Mouse (Mus musculus) retina, adult 2 months (tissue): ENCODE measurements at regions not wholly inside any gene's neighbourhood (a gene's known extent, or its start where the extent isn't known, plus 50 kb on each side); places are given as distances from the start of the nearest gene placed in this dataset.

Experiments
- DNase-seq: peaks from one replicate; pipeline ENCODE4 v3.0.0-alpha.2; 2012; ENCODE audit warnings: low read depth, low spot score

DNA sequence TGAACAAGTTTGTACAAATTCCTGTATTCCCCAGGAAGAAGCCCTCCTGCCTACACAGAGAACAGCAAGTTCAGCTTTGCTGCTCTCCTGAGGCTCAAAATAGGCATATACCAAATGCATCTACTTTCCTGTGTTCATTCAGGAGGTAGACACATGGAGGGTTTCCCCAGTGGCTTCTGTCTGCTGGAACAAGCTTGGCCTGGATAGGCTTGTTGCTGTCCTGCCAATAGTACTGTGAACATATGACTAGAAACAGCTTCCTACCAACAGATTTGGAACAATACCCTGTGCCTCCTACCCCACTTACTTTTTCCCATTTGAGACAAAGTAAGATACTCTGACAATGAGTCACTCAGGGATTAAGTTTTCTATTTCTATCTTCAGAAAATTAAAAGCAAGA is 93.8 kb upstream of the Wdpcp start:
- DNase-seq, result no peak

DNA sequence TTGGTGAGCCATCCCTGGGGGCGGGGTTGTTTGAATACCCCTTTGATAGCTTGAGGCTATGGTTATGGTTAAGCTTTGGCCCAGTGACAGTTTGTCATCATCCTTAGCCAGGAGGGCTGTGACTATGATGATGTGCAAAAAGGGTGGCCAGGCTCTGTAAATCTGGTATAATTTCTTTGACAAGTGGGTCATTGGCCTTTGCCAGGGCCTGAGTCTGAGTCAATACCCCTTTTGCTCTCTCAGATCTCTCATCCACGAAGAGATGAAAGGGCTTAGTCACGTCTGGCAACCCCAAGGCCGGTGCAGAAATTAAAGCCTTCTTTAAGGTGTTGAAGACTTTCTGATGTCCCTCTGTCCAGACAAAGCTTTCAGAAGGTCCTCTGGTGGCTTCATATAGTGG is 99.7 kb upstream of the Ugp2 start:
- no peak for DNase-seq

DNA sequence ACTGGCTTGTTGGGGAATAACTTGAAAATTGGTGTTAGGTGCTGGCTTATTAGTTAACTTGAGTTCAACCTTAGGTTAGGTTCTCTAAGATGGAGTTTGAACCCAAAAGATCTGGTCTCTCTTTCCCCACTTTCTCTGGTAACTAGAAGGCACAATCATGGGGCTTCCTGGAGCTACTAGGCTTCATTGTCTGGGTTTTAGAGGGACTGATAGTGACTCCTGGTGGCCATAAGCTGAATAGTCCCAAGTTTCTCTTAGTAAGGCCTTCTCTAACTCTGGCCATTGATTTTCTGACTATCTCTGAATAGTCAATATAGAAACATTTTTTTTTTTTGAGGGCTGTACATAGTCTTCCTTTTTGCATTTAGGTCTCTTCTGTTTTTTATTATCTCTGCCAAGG is 97.5 kb upstream of the Ugp2 start:
- DNase-seq, result no peak

GRCm38 (mm10) chr11:21460011-21460410 is 89.0 kb upstream of the Ugp2 start:
- DNase-seq, result no peak

DNA sequence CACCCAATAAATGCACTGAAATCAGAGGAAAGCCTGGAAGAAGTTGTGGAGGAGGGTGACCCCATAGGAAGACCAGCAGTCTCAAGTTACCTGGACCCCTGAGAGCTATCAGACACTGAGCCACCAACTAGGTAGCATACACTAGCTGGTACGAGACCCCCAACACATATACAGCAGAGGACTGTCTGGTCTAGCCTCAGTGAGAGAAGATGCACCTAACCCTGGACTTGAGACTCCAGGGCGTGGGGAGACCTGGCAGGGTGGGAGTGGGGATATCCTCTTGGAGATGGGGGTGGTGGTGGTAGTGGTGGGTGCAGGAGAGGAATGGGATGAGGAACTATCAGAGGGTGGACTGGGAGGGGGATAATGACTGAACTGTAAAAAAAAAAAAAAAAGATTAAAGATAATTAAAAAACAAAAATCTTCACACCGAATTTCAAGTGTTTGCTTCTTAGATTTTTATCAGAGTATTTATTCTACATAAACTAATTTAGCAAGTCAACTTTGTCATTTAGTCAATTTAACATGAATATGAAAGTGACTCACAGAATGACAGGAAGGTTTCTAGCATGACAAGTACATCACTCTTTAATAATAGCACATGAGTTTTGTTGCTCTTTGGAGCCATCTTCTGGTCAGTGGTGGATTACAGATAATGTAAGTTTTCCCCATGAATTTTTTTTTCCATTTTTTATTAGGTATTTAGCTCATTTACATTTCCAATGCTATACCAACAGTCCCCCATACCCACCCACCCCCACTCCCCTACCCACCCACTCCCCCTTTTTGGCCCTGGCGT is 82.5 kb upstream of the Ugp2 start:
- DNase-seq, result peak; percentile 22

DNA sequence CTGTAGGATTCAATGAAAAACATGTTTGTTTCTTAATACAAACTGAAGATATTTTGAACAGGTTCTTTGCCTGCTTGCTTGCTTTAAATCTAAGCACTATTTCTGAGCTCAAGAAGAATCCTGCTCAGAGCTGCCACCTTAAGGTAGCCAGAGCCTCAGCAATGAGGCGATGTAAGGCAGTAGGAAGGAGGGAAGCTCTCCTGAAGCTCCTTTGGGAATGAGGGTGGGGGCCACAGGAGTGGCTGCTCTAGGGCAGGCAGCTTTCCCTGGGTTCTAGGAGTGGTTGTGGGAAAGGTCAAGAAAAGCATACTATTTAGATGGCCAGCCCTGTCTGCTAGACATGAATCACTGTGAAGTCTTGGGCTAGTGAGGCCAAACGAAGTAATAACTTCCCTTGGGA is 62.7 kb upstream of the Ugp2 start:
- no peak for DNase-seq

GRCm38 (mm10) chr11:21430021-21430420 is 59.0 kb upstream of the Ugp2 start:
- no peak for DNase-seq

GRCm38 (mm10) chr11:21428749-21429148 is 57.7 kb upstream of the Ugp2 start:
- no peak for DNase-seq

DNA sequence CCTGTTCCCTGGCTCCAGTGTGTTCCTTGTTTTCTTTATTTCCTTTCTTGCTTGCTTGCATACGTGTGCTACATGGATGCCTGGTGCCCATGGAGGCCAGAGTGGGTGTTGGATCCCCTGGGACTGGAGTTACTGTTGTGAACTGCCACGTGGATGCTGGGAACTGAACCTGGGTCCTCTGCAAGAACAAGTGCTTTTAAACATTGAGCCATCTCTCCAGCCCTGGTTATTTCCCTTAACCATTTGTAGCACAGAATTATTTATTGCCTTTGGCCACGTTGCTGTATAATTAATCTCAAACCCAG is 57.0 kb upstream of the Ugp2 start:
- DNase-seq, result no peak

DNA sequence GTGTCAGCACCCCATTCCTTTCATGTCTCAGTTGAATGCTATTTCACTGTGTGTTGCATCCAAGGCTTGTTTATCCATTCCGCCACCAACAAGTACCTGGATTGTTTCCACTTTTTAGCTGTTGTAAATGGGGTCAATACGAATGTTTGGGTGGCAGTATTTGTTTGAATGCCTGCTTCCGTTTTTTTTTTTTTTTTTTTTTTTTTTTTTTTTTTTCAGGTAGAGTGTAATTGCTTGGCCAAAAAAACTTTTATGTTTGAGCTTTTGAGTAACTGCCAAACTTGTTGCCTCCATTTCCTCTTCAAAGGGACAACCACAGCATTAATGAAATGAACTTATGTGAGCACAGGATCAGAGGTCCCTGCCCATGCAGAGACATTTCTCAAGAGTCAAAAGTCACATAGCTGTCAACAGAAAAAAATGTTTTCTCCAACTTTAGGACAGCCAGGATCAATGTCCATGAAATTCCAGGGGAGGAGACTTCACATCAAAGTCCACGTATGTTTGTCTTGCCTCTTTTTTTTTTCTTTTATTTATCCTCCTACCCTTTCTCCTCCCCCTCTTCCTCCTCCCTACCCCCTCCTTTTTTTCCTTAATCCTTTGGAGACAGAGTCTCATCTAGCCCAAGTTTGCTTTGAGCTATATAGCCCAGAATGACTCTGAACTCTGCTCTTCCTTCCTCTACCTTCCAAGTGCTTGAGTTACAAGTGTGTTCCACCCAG is 56.5 kb upstream of the Ugp2 start:
- DNase-seq, result no peak

DNA sequence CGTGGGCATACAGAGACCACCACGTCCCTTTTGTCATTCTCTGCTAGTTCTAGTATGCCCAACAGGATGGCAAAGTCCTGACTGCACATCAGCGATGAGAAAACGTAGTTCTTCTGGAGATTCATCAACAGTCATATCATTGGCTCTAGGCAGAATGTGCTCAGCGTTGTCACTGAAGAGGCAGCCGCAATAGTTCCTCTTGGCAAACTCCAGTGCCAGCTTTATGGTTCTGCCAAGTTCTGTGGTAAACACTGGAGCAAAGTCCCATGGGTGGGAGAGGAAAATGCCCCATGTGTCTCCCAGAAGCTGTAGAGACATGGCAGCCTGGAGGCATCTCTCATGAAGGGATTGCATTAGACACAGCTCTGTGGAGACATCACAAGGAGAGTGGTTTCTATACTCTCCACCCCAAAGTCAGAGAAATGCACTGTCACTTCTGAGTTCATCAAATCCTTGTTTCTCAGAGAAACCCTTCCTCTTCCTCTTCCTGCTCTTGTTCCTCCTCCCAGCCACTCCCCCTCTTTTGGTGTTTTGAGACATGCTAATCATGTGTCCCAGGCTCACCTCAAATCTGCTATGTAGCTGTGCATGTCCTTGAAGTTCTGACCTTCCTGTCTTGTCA is 54.6 kb upstream of the Ugp2 start:
- DNase-seq, result no peak

DNA sequence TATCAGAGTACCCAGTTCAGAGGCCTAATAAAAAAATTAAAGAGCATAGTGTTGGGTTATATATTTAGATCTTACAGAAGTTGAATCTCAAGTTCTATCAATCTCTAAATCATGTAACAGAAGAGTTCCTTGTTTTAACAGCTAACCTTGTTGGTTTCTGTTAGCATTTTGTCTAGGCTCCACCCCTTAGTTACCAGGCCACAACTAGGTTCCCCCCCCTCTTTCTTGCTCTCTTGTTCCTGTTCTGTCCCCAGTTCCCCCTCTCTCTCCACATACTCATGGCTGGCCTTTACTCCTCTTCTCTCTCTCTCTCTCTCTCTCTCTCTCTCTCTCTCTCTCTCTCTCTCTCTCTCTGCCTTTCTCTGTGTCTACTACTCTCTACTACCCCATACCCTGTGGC is 53.3 kb upstream of the Ugp2 start:
- no peak for DNase-seq

GRCm38 (mm10) chr11:21422281-21422878 is 51.4 kb upstream of the Ugp2 start:
- no peak for DNase-seq
